Mouse (Mus musculus) gastrocnemius, postnatal 36 days (tissue): ENCODE measurements around the gene Mical3. TPM values are rescaled to one million over a fixed set of nuclear protein-coding genes. Genes with fewer than 3 reads are reported as not detected.

Experiments
- DNase-seq, 2 experiments: peaks; one replicate each; pipeline ENCODE4 v3.0.0; 2022
- intact Hi-C: fragments of 180-260 bp; cut with DNase I; formaldehyde crosslinking; loops from one replicate; pipeline ENCODE4 v1.15.1; 2025
- total RNA-seq, 2 experiments: library from RNA; stranded (reverse); gene quantifications; 2 replicates each; pipeline ENCODE4 v1.2.3; 2021

The Mical3 gene
- total RNA-seq, 2 experiments from 2014 or later = 49.6 to 54.7 TPM

- DNase-seq = no peak
- intact Hi-C loops = loop anchor here (5.0 kb wide), 1 partner anchor 50 kb away; no protein-coding TSS in a partner anchor
Measured at GRCm38 (mm10) chr6:121057181-121057956, 73.4 kb downstream of the Mical3 start.

GRCm38 (mm10) chr6:121055496-121055895 lies 75.3 kb downstream of the Mical3 start:
- no peak for DNase-seq
- intact Hi-C loops = loop anchor here (5.0 kb wide), 1 partner anchor 52 kb away; no protein-coding TSS in a partner anchor

GRCm38 (mm10) chr6:121054908-121055307 lies 75.9 kb downstream of the Mical3 start:
- DNase-seq = no peak
- intact Hi-C loops = loop anchor here (5.0 kb wide), 1 partner anchor 52 kb away; no protein-coding TSS in a partner anchor

- intact Hi-C loops = no loop called here
- no peak for DNase-seq
Measured at GRCm38 (mm10) chr6:121054340-121054739, 76.5 kb downstream of the Mical3 start.

GRCm38 (mm10) chr6:121053585-121054112 lies 77.2 kb downstream of the Mical3 start:
- DNase-seq = no peak
- intact Hi-C loops = no loop called here

- intact Hi-C loops = no loop called here
- DNase-seq = no peak
Measured at GRCm38 (mm10) chr6:121051972-121052629, 78.7 kb downstream of the Mical3 start.

GRCm38 (mm10) chr6:121051411-121051810 lies 79.4 kb downstream of the Mical3 start:
- DNase-seq = no peak
- intact Hi-C loops = no loop called here

GRCm38 (mm10) chr6:121048696-121049095 lies 82.1 kb downstream of the Mical3 start:
- intact Hi-C loops = no loop called here
- no peak for DNase-seq

- no peak for DNase-seq
- intact Hi-C loops = no loop called here
Measured at GRCm38 (mm10) chr6:121045345-121046080, 85.3 kb downstream of the Mical3 start.

- no peak for DNase-seq
- intact Hi-C loops = no loop called here
Measured at GRCm38 (mm10) chr6:121043434-121044189, 87.2 kb downstream of the Mical3 start.

GRCm38 (mm10) chr6:121039719-121040118 lies 91.1 kb downstream of the Mical3 start:
- DNase-seq = no peak
- intact Hi-C loops = no loop called here

- intact Hi-C loops = no loop called here
- DNase-seq = no peak
Measured at GRCm38 (mm10) chr6:121039286-121039685, 91.5 kb downstream of the Mical3 start.

- DNase-seq = no peak
Measured at GRCm38 (mm10) chr6:121037086-121037485, 93.7 kb downstream of the Mical3 start.

GRCm38 (mm10) chr6:121035929-121036328 lies 94.9 kb downstream of the Mical3 start:
- DNase-seq = no peak
- intact Hi-C loops = no loop called here

More at GRCm38 (mm10) chr6:121037086-121037485, 93.7 kb downstream of the Mical3 start:
- intact Hi-C loops = no loop called here

GRCm38 (mm10) chr6:121035268-121035667 lies 95.5 kb downstream of the Mical3 start:
- DNase-seq = no peak
- intact Hi-C loops = no loop called here

- DNase-seq = no peak
- intact Hi-C loops = no loop called here
Measured at GRCm38 (mm10) chr6:121033250-121033649, 97.5 kb downstream of the Mical3 start.

GRCm38 (mm10) chr6:121031370-121031769 lies 99.4 kb downstream of the Mical3 start:
- intact Hi-C loops = no loop called here

GRCm38 (mm10) chr6:121029897-121030589 lies 100.8 kb downstream of the Mical3 start:
- intact Hi-C loops = no loop called here
- DNase-seq = no peak

More at GRCm38 (mm10) chr6:121031370-121031769, 99.4 kb downstream of the Mical3 start:
- no peak for DNase-seq

- DNase-seq = no peak
- intact Hi-C loops = no loop called here
Measured at GRCm38 (mm10) chr6:121028514-121028913, 102.3 kb downstream of the Mical3 start.
